Mouse (Mus musculus): ENCODE data around the gene Lima1. TPM values are rescaled to one million over a fixed set of nuclear protein-coding genes. Genes with fewer than 3 reads are reported as not detected.

Gene Lima1
- total RNA-seq, 1 experiment, result 69.9 TPM

DNA sequence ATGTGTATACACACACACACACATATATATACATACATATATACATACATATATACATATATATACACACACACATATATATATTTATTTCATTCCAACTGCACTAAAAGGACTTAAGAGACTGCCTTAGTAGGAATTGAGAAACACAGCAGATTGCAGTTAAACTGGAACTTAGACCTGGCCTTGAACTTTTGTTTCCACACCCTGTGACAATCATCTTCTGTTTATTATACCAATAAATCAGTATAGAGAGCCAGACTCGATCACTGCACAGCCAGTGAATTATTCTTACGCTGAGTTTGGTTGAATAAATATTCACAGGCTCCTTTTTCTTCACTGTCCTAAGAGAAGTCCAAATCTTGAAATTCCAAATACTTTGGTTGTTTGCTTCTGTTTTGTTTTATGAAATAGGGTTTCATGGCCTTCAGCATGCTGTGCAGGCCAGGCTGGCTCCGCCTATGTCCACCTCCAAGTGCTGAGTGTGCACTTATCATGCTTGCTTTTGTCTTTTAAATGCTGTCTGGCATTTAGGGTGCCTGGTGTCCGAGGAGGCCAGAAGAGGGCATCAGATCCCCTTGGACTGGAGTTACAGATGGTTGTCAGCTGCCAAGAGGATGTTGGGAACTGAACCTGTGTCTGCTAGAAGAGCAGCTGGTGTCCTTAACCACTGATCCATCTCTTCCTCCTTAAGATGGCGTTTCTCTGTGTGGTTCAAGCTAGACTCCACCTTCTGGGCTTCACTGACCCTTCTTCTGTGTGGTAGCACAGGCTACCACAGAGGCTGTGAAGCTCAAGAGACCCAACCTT lies 41.4 kb downstream of the Lima1 start:
- H3K4me1 ChIP-seq (ENCODE audit: control insufficient read depth in 2 of 2, insufficient read depth in 2 of 2, low read length in 2 of 2, poor library complexity in 1 of 2), result peaks cover 2 to 16% of the 10 kb centered on the region in 2 experiments; a peak in 1 of 4 replicates
- no peak for DNase-seq (ENCODE audit: low read depth, low spot score)
- in situ Hi-C loops (cut with MboI; ENCODE audit: low sequenced_read_pairs in 2 of 2, unreplicated experiment in 2 of 2), result no loop called here
- TF ChIP-seq HCFC1 (IDR thresholded peaks at IDR 0.05; ENCODE audit: borderline replicate concordance, insufficient read depth, low read length), result no peak
- peak; percentile 78; the same call in 1 of the 2 replicates for TF ChIP-seq MAFK (IDR thresholded peaks at IDR 0.05; ENCODE audit: insufficient read depth, low read depth, low read length)
- H3K36me3 ChIP-seq (ENCODE audit: control insufficient read depth, insufficient read depth, low read length, poor library complexity, severe bottlenecking), result peaks cover 13% of the 10 kb centered on the region; the same call in 1 of the 2 replicates
- no peak overlapping the region for H3K4me3 ChIP-seq (ENCODE audit: insufficient read depth in 1 of 2, low read depth in 1 of 2, low read length in 2 of 2, poor library complexity in 1 of 2, severe bottlenecking in 1 of 2)
- no peak overlapping the region for H3K9ac ChIP-seq (ENCODE audit: insufficient read depth, low read depth, low read length, poor library complexity, severe bottlenecking)
- no peaks in the 10 kb centered on the region for H3K9me3 ChIP-seq (ENCODE audit: control insufficient read depth, insufficient read depth, low read depth, low read length)
- no peak overlapping the region for H3K27ac ChIP-seq (ENCODE audit: insufficient read depth, low read depth, low read length, poor library complexity, severe bottlenecking)

DNA sequence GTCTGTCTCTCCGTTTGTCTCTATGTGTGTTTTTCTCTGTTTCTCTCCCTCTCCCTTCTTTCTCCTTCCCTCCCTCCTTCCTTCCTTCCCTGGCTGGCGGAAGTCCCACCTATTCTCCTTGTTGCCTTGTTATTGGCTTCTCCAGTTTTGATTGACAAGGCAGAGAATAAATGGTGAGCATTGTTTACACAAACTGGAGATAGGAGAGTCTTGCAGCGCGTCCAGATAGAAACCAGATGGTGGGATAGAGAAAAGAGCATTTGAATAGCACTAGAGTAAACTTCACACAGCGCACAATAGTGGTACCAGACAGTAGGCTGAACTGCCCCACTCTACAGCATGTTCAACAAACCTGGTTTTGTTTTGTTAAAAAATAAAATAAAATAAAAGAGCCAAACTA lies 43.7 kb downstream of the Lima1 start:
- Histone ChIP-seq H3K9me3 (ENCODE audit: control insufficient read depth, insufficient read depth, low read depth, low read length) (no peaks in the 10 kb centered on the region), H3K4me3 (ENCODE audit: insufficient read depth in 1 of 2, low read depth in 1 of 2, low read length in 2 of 2, poor library complexity in 1 of 2, severe bottlenecking in 1 of 2) (no peak overlapping the region), H3K27ac (ENCODE audit: insufficient read depth, low read depth, low read length, poor library complexity, severe bottlenecking) (no peak overlapping the region), H3K4me1 (ENCODE audit: control insufficient read depth in 2 of 2, insufficient read depth in 2 of 2, low read length in 2 of 2, poor library complexity in 1 of 2) (peaks cover 2 to 12% of the 10 kb centered on the region in 2 experiments; a peak in 1 of 4 replicates), H3K9ac (ENCODE audit: insufficient read depth, low read depth, low read length, poor library complexity, severe bottlenecking) (no peak overlapping the region), H3K36me3 (ENCODE audit: control insufficient read depth, insufficient read depth, low read length, poor library complexity, severe bottlenecking) (peaks cover 14% of the 10 kb centered on the region; the same call in 1 of the 2 replicates)
- in situ Hi-C loops (cut with MboI; ENCODE audit: low sequenced_read_pairs in 2 of 2, unreplicated experiment in 2 of 2), result no loop called here
- no peak for TF ChIP-seq ZC3H11A (IDR thresholded peaks at IDR 0.05; ENCODE audit: borderline replicate concordance, low read depth, low read length)
- no peak for TF ChIP-seq HCFC1 (IDR thresholded peaks at IDR 0.05; ENCODE audit: borderline replicate concordance, insufficient read depth, low read length)
- TF ChIP-seq CHD2 (IDR thresholded peaks at IDR 0.05; ENCODE audit: low read depth, low read length), result no peak
- no peak for TF ChIP-seq ZNF384 (IDR thresholded peaks at IDR 0.05; ENCODE audit: low read depth, low read length)
- no peak for TF ChIP-seq MAFK (IDR thresholded peaks at IDR 0.05; ENCODE audit: insufficient read depth, low read depth, low read length)
- DNase-seq (ENCODE audit: low read depth, low spot score), result no peak

DNA sequence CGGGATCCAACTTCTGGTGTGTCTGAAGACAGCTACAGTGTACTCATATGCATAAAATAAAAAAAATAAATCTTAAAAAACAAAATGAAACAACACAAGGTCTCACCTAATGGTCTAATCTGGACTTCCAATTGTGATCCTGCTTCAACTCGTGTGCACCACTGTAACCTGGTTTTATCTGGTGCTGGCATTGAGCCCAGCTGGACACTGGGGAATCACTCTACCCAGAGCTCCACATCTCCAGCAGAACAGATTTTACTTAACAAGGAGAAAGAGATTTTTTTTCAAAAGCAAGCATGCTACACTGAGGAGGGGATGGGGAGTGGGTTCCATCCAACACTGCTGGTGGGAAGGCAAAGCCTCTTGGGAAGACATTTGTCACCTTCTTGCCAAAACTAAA lies 47.2 kb downstream of the Lima1 start:
- H3K4me1 ChIP-seq (ENCODE audit: control insufficient read depth in 2 of 2, insufficient read depth in 2 of 2, low read length in 2 of 2, poor library complexity in 1 of 2), result peaks cover 0 to 4% of the 10 kb centered on the region in 2 experiments; a peak in 1 of 4 replicates
- peaks cover 11% of the 10 kb centered on the region; the same call in 1 of the 2 replicates for H3K36me3 ChIP-seq (ENCODE audit: control insufficient read depth, insufficient read depth, low read length, poor library complexity, severe bottlenecking)
- no peak for TF ChIP-seq HCFC1 (IDR thresholded peaks at IDR 0.05; ENCODE audit: borderline replicate concordance, insufficient read depth, low read length)
- no peak for TF ChIP-seq ZC3H11A (IDR thresholded peaks at IDR 0.05; ENCODE audit: borderline replicate concordance, low read depth, low read length)
- TF ChIP-seq ZNF384 (IDR thresholded peaks at IDR 0.05; ENCODE audit: low read depth, low read length), result no peak
- no peak for TF ChIP-seq CHD2 (IDR thresholded peaks at IDR 0.05; ENCODE audit: low read depth, low read length)
- no peak for TF ChIP-seq MAFK (IDR thresholded peaks at IDR 0.05; ENCODE audit: insufficient read depth, low read depth, low read length)
- in situ Hi-C loops (cut with MboI; ENCODE audit: low sequenced_read_pairs in 2 of 2, unreplicated experiment in 2 of 2), result no loop called here
- H3K27ac ChIP-seq (ENCODE audit: insufficient read depth, low read depth, low read length, poor library complexity, severe bottlenecking), result no peak overlapping the region
- no peak for DNase-seq (ENCODE audit: low read depth, low spot score)
- no peak overlapping the region for H3K9ac ChIP-seq (ENCODE audit: insufficient read depth, low read depth, low read length, poor library complexity, severe bottlenecking)
- no peak overlapping the region for H3K4me3 ChIP-seq (ENCODE audit: insufficient read depth in 1 of 2, low read depth in 1 of 2, low read length in 2 of 2, poor library complexity in 1 of 2, severe bottlenecking in 1 of 2)
- no peaks in the 10 kb centered on the region for H3K9me3 ChIP-seq (ENCODE audit: control insufficient read depth, insufficient read depth, low read depth, low read length)

GRCm38 (mm10) chr15:99826210-99826888 lies 48.9 kb downstream of the Lima1 start:
- no peaks in the 10 kb centered on the region for H3K9me3 ChIP-seq (ENCODE audit: control insufficient read depth, insufficient read depth, low read depth, low read length)
- in situ Hi-C loops (cut with MboI; ENCODE audit: low sequenced_read_pairs in 2 of 2, unreplicated experiment in 2 of 2), result no loop called here
- H3K9ac ChIP-seq (ENCODE audit: insufficient read depth, low read depth, low read length, poor library complexity, severe bottlenecking), result no peak overlapping the region
- H3K36me3 ChIP-seq (ENCODE audit: control insufficient read depth, insufficient read depth, low read length, poor library complexity, severe bottlenecking), result peaks cover 10% of the 10 kb centered on the region; the same call in 1 of the 2 replicates
- no peak overlapping the region for H3K27ac ChIP-seq (ENCODE audit: insufficient read depth, low read depth, low read length, poor library complexity, severe bottlenecking)
- DNase-seq (ENCODE audit: low read depth, low spot score), result no peak
- H3K4me3 ChIP-seq (ENCODE audit: insufficient read depth in 1 of 2, low read depth in 1 of 2, low read length in 2 of 2, poor library complexity in 1 of 2, severe bottlenecking in 1 of 2), result no peak overlapping the region
- TF ChIP-seq ZC3H11A (IDR thresholded peaks at IDR 0.05; ENCODE audit: borderline replicate concordance, low read depth, low read length), result no peak
- no peak for TF ChIP-seq CHD2 (IDR thresholded peaks at IDR 0.05; ENCODE audit: low read depth, low read length)
- no peak for TF ChIP-seq MAFK (IDR thresholded peaks at IDR 0.05; ENCODE audit: insufficient read depth, low read depth, low read length)
- TF ChIP-seq HCFC1 (IDR thresholded peaks at IDR 0.05; ENCODE audit: borderline replicate concordance, insufficient read depth, low read length), result no peak
- no peak for TF ChIP-seq ZNF384 (IDR thresholded peaks at IDR 0.05; ENCODE audit: low read depth, low read length)
- peaks cover 0 to 3% of the 10 kb centered on the region in 2 experiments; a peak in 1 of 4 replicates for H3K4me1 ChIP-seq (ENCODE audit: control insufficient read depth in 2 of 2, insufficient read depth in 2 of 2, low read length in 2 of 2, poor library complexity in 1 of 2)
